Comparison of ENCODE assay signal across 28 mouse cellular contexts in genomic region chr7:118232613-118233012, GRCm38 (mm10). TPM values are rescaled to one million over a fixed set of nuclear protein-coding genes. Genes with fewer than 3 reads are reported as not detected.
A peak's percentile ranks its signal among the peaks of the same experiment; 100 is the strongest.
DNase-seq lines count a peak whose midpoint lies in the region; ATAC-seq and TF ChIP-seq lines count a peak whose summit lies in the region.
"Had no signal": no experiment of that assay in that cellular context is flagged by ENCODE, and none has a peak within 500 bp of the region (broad histone marks: within the 10 kb centered on the region; RNA-seq: fewer than 3 reads in every experiment).

No protein-coding gene starts in this region.

- intact Hi-C loops in left cerebral cortex, postnatal 10 days (cut with DNase I) = no loop called here

- ATAC-seq in megakaryocyte, adult 5-6 weeks (ENCODE audit: poor library complexity, severe bottlenecking) = peak; percentile 93
- ATAC-seq: forebrain, embryonic 13.5 days; intestine, embryonic 16.5 days; midbrain, embryonic 13.5 days had no signal

- no peak for TF ChIP-seq POLR2A in bone marrow macrophage, adult 2 months (IDR thresholded peaks at IDR 0.05; ENCODE audit: borderline replicate concordance, low read depth, low read length)

- TF ChIP-seq CTCF in bone marrow macrophage, adult 2 months (IDR thresholded peaks at IDR 0.05; ENCODE audit: low read depth, low read length) = no peak

- DNase-seq in 416B (ENCODE audit: low read depth) (peak; percentile 89), A20 (ENCODE audit: low read depth, low spot score) (peak; percentile 54)
- DNase-seq in yolk sac, embryonic 10.5 days (ENCODE audit: low spot score) = no peak
- DNase-seq in cerebellum, adult 11 months = no peak
- DNase-seq in layer of hippocampus, adult 11-12 months (ENCODE audit: low spot score) = no peak
- DNase-seq in left cerebral cortex, postnatal 10 days (ENCODE audit: extremely low spot score in 1 of 2, low spot score in 2 of 2) = no peak
- DNase-seq: adrenal gland, postnatal 10 days; cerebellum, adult 18-20 months; cerebellum, postnatal 10 days; gastrocnemius, postnatal 36 days; kidney, adult 9 months; kidney, postnatal 14 days; retina, postnatal 1 day; right cerebral cortex, postnatal 25 days; spleen, adult 18-20 months had no signal

- H3K4me3 ChIP-seq in bone marrow macrophage, adult 2 months (ENCODE audit: insufficient read depth, low read length) = no peak overlapping the region
- H3K4me3 ChIP-seq: embryonic facial prominence, embryonic 10.5 days; embryonic facial prominence, embryonic 15.5 days; forebrain, embryonic 13.5 days; heart, embryonic 15.5 days; hindbrain, embryonic 12.5 days; left cerebral cortex, adult 2 months; limb, embryonic 13.5 days; lung, embryonic 15.5 days; midbrain, embryonic 13.5 days; stomach, embryonic 15.5 days had no signal

- peak overlapping the region; percentile 76 for H3K27ac ChIP-seq in bone marrow macrophage, adult 2 months (ENCODE audit: insufficient read depth, low read depth, low read length)
- H3K27ac ChIP-seq: embryonic facial prominence, embryonic 10.5 days; embryonic facial prominence, embryonic 15.5 days; forebrain, embryonic 13.5 days; heart, embryonic 15.5 days; hindbrain, embryonic 12.5 days; left cerebral cortex, adult 2 months; limb, embryonic 13.5 days; lung, embryonic 15.5 days; midbrain, embryonic 13.5 days; stomach, embryonic 15.5 days had no signal

- H3K4me1 ChIP-seq in bone marrow macrophage, adult 2 months (ENCODE audit: control insufficient read depth, insufficient read depth, low read length) = peaks cover 13% of the 10 kb centered on the region
- H3K4me1 ChIP-seq: embryonic facial prominence, embryonic 10.5 days; embryonic facial prominence, embryonic 15.5 days; forebrain, embryonic 13.5 days; heart, embryonic 15.5 days; limb, embryonic 13.5 days; lung, embryonic 15.5 days; midbrain, embryonic 13.5 days; stomach, embryonic 15.5 days had no signal

RNA-seq across cellular contexts. Expression of gene Smg1, which starts 10.9 kb away (rescaled TPM):
- 43.2 and 49.6 TPM in 2 replicates for polyA plus RNA-seq in bone marrow macrophage, adult 2 months (2012; ENCODE audit: insufficient read depth, insufficient read length, missing spikeins)
- 55.5 and 70.0 TPM in 2 replicates for total RNA-seq in megakaryocyte, adult 5-6 weeks (2015)
- total RNA-seq in megakaryocyte, adult 5-6 weeks (2017) = 43.3 and 57.1 TPM in 2 replicates
- total RNA-seq in left cerebral cortex, postnatal 10 days (2021) = 10 to 100 TPM; 61.8 to 74.7 TPM

Comparison
In these comparisons a context has a peak if more than half of its experiments do, and no peak if none do; other contexts are left out.
1. DNase-seq: peak in 416B (single experiment) and A20 (single experiment); none in yolk sac, embryonic 10.5 days (single experiment), cerebellum, adult 11 months (single experiment), layer of hippocampus, adult 11-12 months (single experiment) and left cerebral cortex, postnatal 10 days (0 of 2).